ENCODE assay signal across 28 mouse cellular contexts in genomic region chr8:119463709-119464108, GRCm38 (mm10). TPM values are rescaled to one million over a fixed set of nuclear protein-coding genes. Genes with fewer than 3 reads are reported as not detected.
DNase-seq lines count a peak whose midpoint lies in the region; ATAC-seq and TF ChIP-seq lines count a peak whose summit lies in the region.
"Had no signal": no experiment of that assay in that cellular context is flagged by ENCODE, and none has a peak within 500 bp of the region (broad histone marks: within the 10 kb centered on the region; RNA-seq: fewer than 3 reads in every experiment).

No protein-coding gene starts in this region.

- no peaks in the 10 kb centered on the region for H3K9me3 ChIP-seq in kidney, postnatal 0 days (replicated peaks; ENCODE audit: low read length)
- H3K9me3 ChIP-seq in lung, embryonic 16.5 days (ENCODE audit: control insufficient read depth, low read length) = no peaks in the 10 kb centered on the region
- H3K9me3 ChIP-seq in heart, embryonic 11.5 days (replicated peaks; ENCODE audit: control insufficient read depth, low read length) = no peaks in the 10 kb centered on the region
- H3K9me3 ChIP-seq: embryonic facial prominence, embryonic 15.5 days; limb, embryonic 12.5 days; neural tube, embryonic 15.5 days had no signal

- no peak for TF ChIP-seq CTCF in kidney, postnatal 0 days (IDR thresholded peaks at IDR 0.05; ENCODE audit: low read depth)

- WGBS in kidney, postnatal 0 days = 23% methylated on average over 7 of the region's 7 CpGs
- WGBS in lung, embryonic 16.5 days = 58% methylated on average over 7 of the region's 7 CpGs
- WGBS in heart, embryonic 11.5 days (ENCODE audit: insufficient replicate concordance) = 56% methylated on average over 7 of the region's 7 CpGs

- no peaks in the 10 kb centered on the region for H3K36me3 ChIP-seq in kidney, postnatal 0 days (ENCODE audit: insufficient read depth, low read length)
- no peaks in the 10 kb centered on the region for H3K36me3 ChIP-seq in lung, embryonic 16.5 days (ENCODE audit: control insufficient read depth, insufficient read depth, low read length)
- H3K36me3 ChIP-seq in heart, embryonic 11.5 days (ENCODE audit: control insufficient read depth, insufficient read depth, low read length) = no peaks in the 10 kb centered on the region
- H3K36me3 ChIP-seq: embryonic facial prominence, embryonic 15.5 days; limb, embryonic 12.5 days; neural tube, embryonic 15.5 days had no signal

- H3K4me1 ChIP-seq in kidney, postnatal 0 days (replicated peaks; ENCODE audit: insufficient read depth, low read length) = peaks cover 9% of the 10 kb centered on the region
- H3K4me1 ChIP-seq in lung, embryonic 16.5 days (replicated peaks; ENCODE audit: control insufficient read depth, insufficient read depth, low read length) = peaks cover 15% of the 10 kb centered on the region
- peaks cover 22% of the 10 kb centered on the region for H3K4me1 ChIP-seq in heart, embryonic 11.5 days (ENCODE audit: control insufficient read depth, insufficient read depth, low read length)

- no peak for ATAC-seq in kidney, postnatal 0 days (replicated peaks; ENCODE audit: low FRiP score, low read depth)
- ATAC-seq in lung, embryonic 16.5 days (ENCODE audit: low read depth) = 0 out of 2 replicates have a peak, but pooled peaks have one; percentile 8
- no peak for ATAC-seq in heart, embryonic 11.5 days (replicated peaks; ENCODE audit: insufficient number of reproducible peaks, low FRiP score, low TSS enrichment)
- ATAC-seq: hindbrain, postnatal 0 days; intestine, embryonic 16.5 days; liver, postnatal 0 days had no signal

- no peak overlapping the region for H3K4me2 ChIP-seq in kidney, postnatal 0 days (ENCODE audit: low read length)
- H3K4me2 ChIP-seq in lung, embryonic 16.5 days (ENCODE audit: low read depth, low read length) = no peak overlapping the region
- H3K4me2 ChIP-seq in heart, embryonic 11.5 days = no peak overlapping the region
- H3K4me2 ChIP-seq: embryonic facial prominence, embryonic 15.5 days; limb, embryonic 12.5 days; liver, embryonic 11.5 days; neural tube, embryonic 15.5 days had no signal

- no peak overlapping the region for H3K4me3 ChIP-seq in kidney, postnatal 0 days (replicated peaks; ENCODE audit: low read depth, low read length)
- H3K4me3 ChIP-seq in lung, embryonic 16.5 days (ENCODE audit: low read length) = no peak overlapping the region
- no peak overlapping the region for H3K4me3 ChIP-seq in heart, embryonic 11.5 days (ENCODE audit: low read depth, low read length)
- H3K4me3 ChIP-seq: embryonic facial prominence, embryonic 15.5 days; gastrocnemius, adult 2 months; limb, embryonic 12.5 days; neural tube, embryonic 15.5 days had no signal

- H3K9ac ChIP-seq in kidney, postnatal 0 days (ENCODE audit: low read depth, low read length) = no peak overlapping the region
- H3K9ac ChIP-seq in lung, embryonic 16.5 days (ENCODE audit: low read length) = no peak overlapping the region
- no peak overlapping the region for H3K9ac ChIP-seq in heart, embryonic 11.5 days (ENCODE audit: low read depth, low read length)
- H3K9ac ChIP-seq: embryonic facial prominence, embryonic 15.5 days; limb, embryonic 12.5 days; liver, postnatal 0 days; neural tube, embryonic 15.5 days had no signal

- peak; percentile 31 for DNase-seq in adrenal gland, postnatal 14 days
- DNase-seq in adrenal gland, adult (ENCODE audit: inconsistent age in 2 of 2, low spot score in 1 of 2) = no peak
- DNase-seq in kidney, postnatal 0 days (ENCODE audit: low spot score) = peak; percentile 59
- DNase-seq in kidney, postnatal 25 days = no peak
- no peak for DNase-seq in lung, postnatal 25 days (ENCODE audit: low spot score)
- DNase-seq in brain, adult 2 months (ENCODE audit: low read depth, low spot score) = peak; percentile 38
- DNase-seq: adrenal gland, postnatal 25 days; cerebellum, adult 9-10 months; gastrocnemius, adult 2 months; layer of hippocampus, postnatal 36 days; liver, postnatal 0 days; thymus, adult 18-20 months; thymus, postnatal 36 days had no signal

- H3K27ac ChIP-seq in kidney, postnatal 0 days = no peak overlapping the region
- H3K27ac ChIP-seq in lung, embryonic 16.5 days (ENCODE audit: low read length) = no peak overlapping the region
- H3K27ac ChIP-seq in heart, embryonic 11.5 days (ENCODE audit: low read depth, low read length) = no peak overlapping the region
- H3K27ac ChIP-seq: embryonic facial prominence, embryonic 15.5 days; gastrocnemius, adult 2 months; hindbrain, postnatal 0 days; limb, embryonic 12.5 days; neural tube, embryonic 15.5 days had no signal

- no peaks in the 10 kb centered on the region; the same call in 1 of the 2 replicates for H3K27me3 ChIP-seq in kidney, postnatal 0 days (ENCODE audit: insufficient read depth, low read length)
- peaks cover 10% of the 10 kb centered on the region; the same call in 1 of the 2 replicates for H3K27me3 ChIP-seq in lung, embryonic 16.5 days (ENCODE audit: control insufficient read depth, insufficient read depth, low read depth, low read length)
- peaks cover 38% of the 10 kb centered on the region for H3K27me3 ChIP-seq in heart, embryonic 11.5 days (ENCODE audit: control insufficient read depth, insufficient read depth, low read length)

RNA-seq across cellular contexts. Expression of gene Necab2, which starts 17.2 kb away (rescaled TPM):
- total RNA-seq in adrenal gland, postnatal 14 days (2021) = 10.4 and 10.6 TPM in 2 replicates
- 0.61 and 0.79 TPM in 2 replicates for polyA plus RNA-seq in kidney, postnatal 0 days (2015; fragmentation: Nextera tagmentation; extraction: Ambion mirVana)
- polyA plus RNA-seq in lung, embryonic 16.5 days (2015; fragmentation: Nextera tagmentation; extraction: Ambion mirVana) = 1.3 and 1.4 TPM in 2 replicates
- polyA plus RNA-seq in heart, embryonic 11.5 days (2014; fragmentation: Nextera tagmentation; extraction: Ambion mirVana) = 1.4 and 2.0 TPM in 2 replicates
- total RNA-seq: common myeloid progenitor, adult 5-6 weeks; gastrocnemius, adult 2 months; hematopoietic stem cell, adult 5-6 weeks; megakaryocyte, adult 5-6 weeks had no signal
- polyA plus RNA-seq: heart, postnatal 0 days; liver, postnatal 0 days had no signal

RNA-seq across cellular contexts. Expression of gene Osgin1, which starts 29.8 kb away (rescaled TPM):
- 52.9 and 69.1 TPM in 2 replicates for total RNA-seq in adrenal gland, postnatal 14 days (2021)
- polyA plus RNA-seq in kidney, postnatal 0 days (2015; fragmentation: Nextera tagmentation; extraction: Ambion mirVana) = 4.1 and 4.4 TPM in 2 replicates
- 1.9 and 3.2 TPM in 2 replicates for polyA plus RNA-seq in lung, embryonic 16.5 days (2015; fragmentation: Nextera tagmentation; extraction: Ambion mirVana)
- polyA plus RNA-seq in heart, embryonic 11.5 days (2014; fragmentation: Nextera tagmentation; extraction: Ambion mirVana) = 0.39 and 0.94 TPM in 2 replicates
- total RNA-seq: common myeloid progenitor, adult 5-6 weeks; hindbrain, postnatal 0 days had no signal

RNA-seq across cellular contexts. Expression of gene Slc38a8, which starts 37.8 kb away (rescaled TPM):
- 0.34 TPM in 1 of 2 replicates, not detected in the other for total RNA-seq in adrenal gland, postnatal 14 days (2021)
- 0.06 TPM in 1 of 2 replicates, not detected in the other for polyA plus RNA-seq in kidney, postnatal 0 days (2015; fragmentation: Nextera tagmentation; extraction: Ambion mirVana)
- polyA plus RNA-seq in lung, embryonic 16.5 days (2015; fragmentation: Nextera tagmentation; extraction: Ambion mirVana) = not detected in 2 replicates
- not detected in 2 replicates for polyA plus RNA-seq in heart, embryonic 11.5 days (2014; fragmentation: Nextera tagmentation; extraction: Ambion mirVana)
- total RNA-seq: adrenal gland, postnatal 25 days; common myeloid progenitor, adult 5-6 weeks; gastrocnemius, adult 2 months; gastrocnemius, postnatal 4 days; hematopoietic stem cell, adult 5-6 weeks; hindbrain, postnatal 0 days; layer of hippocampus, postnatal 36 days; megakaryocyte, adult 5-6 weeks had no signal
- polyA plus RNA-seq: heart, postnatal 0 days; kidney, embryonic 16.5 days; liver, embryonic 11.5 days; liver, postnatal 0 days; neural tube, embryonic 15.5 days; stomach, embryonic 16.5 days had no signal

Comparison
In these comparisons a context has a peak if more than half of its experiments do, and no peak if none do; other contexts are left out.
1. DNase-seq: peak in adrenal gland, postnatal 14 days (single experiment), kidney, postnatal 0 days (single experiment) and brain, adult 2 months (single experiment); none in adrenal gland, adult (0 of 2), kidney, postnatal 25 days (0 of 2) and lung, postnatal 25 days (single experiment).